Mouse (Mus musculus) forebrain, embryonic 11.5 days (tissue): ENCODE data around the gene Haghl. TPM values are rescaled to one million over a fixed set of nuclear protein-coding genes. Genes with fewer than 3 reads are reported as not detected.

ENCODE experiments used
- ATAC-seq: fragments of 200-750 bp; cut with Nextera tagmentation; replicated peaks from 2 replicates; pipeline ENCODE4 v1.8.0; 2017; ENCODE audit warnings: moderate TSS enrichment; ENCODE audit not compliant: low FRiP score
- DNase-seq: peaks from one replicate; pipeline ENCODE4 v3.0.0-alpha.2; 2017; ENCODE audit warnings: low spot score
- H3K27ac ChIP-seq: fragments of 300-500 bp; sonication (generic); 2 replicates; pipeline ENCODE4 v1.5.1; 2014; ENCODE audit warnings: low read depth, low read length
- H3K27me3 ChIP-seq: fragments of 300-500 bp; sonication (generic); 2 replicates; pipeline ENCODE4 v1.6.1; 2014; ENCODE audit warnings: mild to moderate bottlenecking, low read length, mixed read lengths; ENCODE audit not compliant: control insufficient read depth, insufficient read depth
- H3K36me3 ChIP-seq: fragments of 300-500 bp; sonication (generic); 2 replicates; pipeline ENCODE4 v1.6.1; 2014; ENCODE audit warnings: mild to moderate bottlenecking, low read length, moderate library complexity, mixed read lengths; ENCODE audit not compliant: control insufficient read depth, insufficient read depth
- H3K4me1 ChIP-seq: fragments of 300-500 bp; sonication (generic); replicated peaks from 2 replicates; pipeline ENCODE4 v1.6.1; 2014; ENCODE audit warnings: low read length, mixed read lengths; ENCODE audit not compliant: control insufficient read depth, insufficient read depth
- H3K4me2 ChIP-seq: fragments of 300-500 bp; sonication (generic); 2 replicates; pipeline ENCODE4 v1.6.1; 2014; ENCODE audit warnings: low read depth, mild to moderate bottlenecking, low read length, moderate library complexity, mixed read lengths; ENCODE audit not compliant: severe bottlenecking
- H3K4me3 ChIP-seq: fragments of 300-500 bp; sonication (generic); 2 replicates; pipeline ENCODE4 v1.5.1; 2014; ENCODE audit warnings: low read depth, low read length
- H3K9ac ChIP-seq: fragments of 300-500 bp; sonication (generic); 2 replicates; pipeline ENCODE4 v1.6.1; 2014; ENCODE audit warnings: low read length
- H3K9me3 ChIP-seq: fragments of 300-500 bp; sonication (generic); 2 replicates; pipeline ENCODE4 v1.6.1; 2016; ENCODE audit warnings: low read length, mixed read lengths; ENCODE audit not compliant: control insufficient read depth
- WGBS: fragments of 180-500 bp; shearing (Covaris S2); extraction: QIAGEN DNeasy Blood & Tissue Kit; methylation state at CpG from one replicate; pipeline ENCODE4 v1.1.7; 2014; 5-methylcytosine and 5-hydroxymethylcytosine counted together
- polyA plus RNA-seq: library from polyadenylated mRNA; unstranded; fragments of >200 nt; fragmentation: Nextera tagmentation; extraction: Ambion mirVana; gene quantifications from 2 replicates; pipeline ENCODE4 v1.2.1, GENCODE M21; 2014

Haghl gene
- polyA plus RNA-seq, 1 experiment from 2014 or later = 76.1 TPM

DNA sequence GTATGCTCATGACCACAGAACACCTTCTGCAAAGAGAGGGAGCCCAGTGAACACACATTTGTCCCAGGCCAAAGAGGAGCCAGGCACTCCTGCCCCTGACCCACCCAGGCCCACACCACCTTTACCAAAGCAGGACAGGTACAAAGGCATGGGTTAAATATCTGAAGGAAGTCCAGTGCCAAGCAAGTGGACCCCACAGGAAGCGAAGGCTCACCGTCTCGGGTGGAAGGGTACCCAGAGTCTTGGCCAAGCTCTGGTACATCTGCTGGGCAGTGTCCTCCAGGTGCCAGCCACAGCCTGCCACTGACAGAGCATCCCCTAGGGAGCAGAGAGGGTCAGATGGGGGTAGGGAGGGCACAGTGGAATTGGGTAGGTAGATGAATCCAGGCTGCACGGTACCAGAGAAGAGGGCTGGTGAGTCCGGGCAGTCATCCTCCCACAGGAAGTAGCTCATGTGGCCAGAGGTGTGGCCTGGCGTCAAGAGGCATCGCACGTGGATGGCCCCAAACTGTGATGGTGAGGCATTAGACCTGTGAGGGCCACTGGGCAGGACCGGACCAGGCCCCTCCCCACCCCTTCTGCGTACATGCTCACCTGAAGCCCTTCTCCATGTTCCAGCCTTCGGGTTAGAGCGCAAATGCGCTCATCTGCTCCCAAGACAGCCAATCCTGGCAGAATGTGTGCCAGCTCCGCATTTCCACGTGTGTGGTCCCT is 1.5 kb downstream of the Haghl start:
- no peak for ATAC-seq
- Histone ChIP-seq H3K4me2 (peak overlapping the region; percentile 71), H3K4me1 (peaks cover 10% of the 10 kb centered on the region), H3K9me3 (no peaks in the 10 kb centered on the region), H3K4me3 (peak overlapping the region; percentile 69), H3K36me3 (no peaks in the 10 kb centered on the region; the same call in none of the 2 replicates), H3K27me3 (no peaks in the 10 kb centered on the region), H3K27ac (no peak overlapping the region), H3K9ac (peak overlapping the region; percentile 80)
- WGBS = 87% methylated on average over 15 of the region's 15 CpGs
- DNase-seq = no peak

DNA sequence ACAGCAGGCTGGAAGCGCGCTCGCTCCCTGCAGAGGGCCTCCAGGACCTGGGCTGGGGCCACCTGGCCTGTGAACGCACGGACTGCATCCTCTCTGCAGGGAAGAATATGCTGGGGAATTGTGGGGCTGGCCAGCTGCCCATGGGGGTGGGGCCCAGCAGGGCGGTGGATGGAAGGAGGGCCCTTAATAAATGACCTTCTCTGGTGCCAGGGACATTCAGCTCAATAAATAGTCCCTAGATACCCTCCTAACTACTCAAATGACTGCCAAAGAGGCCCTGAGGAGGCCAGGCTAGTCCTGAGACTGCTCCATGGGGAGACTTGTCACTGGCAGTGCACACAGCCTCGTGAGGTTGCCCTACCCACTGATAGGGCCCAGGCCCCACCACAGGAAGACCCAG is 2.4 kb downstream of the Haghl start:
- no peak overlapping the region; the same call in 1 of the 2 replicates for H3K4me3 ChIP-seq
- DNase-seq (no peak), ATAC-seq (no peak)
- peak overlapping the region; percentile 23; the same call in 1 of the 2 replicates for H3K9ac ChIP-seq
- 83% methylated on average over 7 of the region's 7 CpGs for WGBS
- H3K4me2 ChIP-seq = no peak overlapping the region
- no peaks in the 10 kb centered on the region; the same call in none of the 2 replicates for H3K36me3 ChIP-seq
- H3K4me1 ChIP-seq = peaks cover 10% of the 10 kb centered on the region
- no peaks in the 10 kb centered on the region for H3K9me3 ChIP-seq
- no peaks in the 10 kb centered on the region for H3K27me3 ChIP-seq
- H3K27ac ChIP-seq = no peak overlapping the region

DNA sequence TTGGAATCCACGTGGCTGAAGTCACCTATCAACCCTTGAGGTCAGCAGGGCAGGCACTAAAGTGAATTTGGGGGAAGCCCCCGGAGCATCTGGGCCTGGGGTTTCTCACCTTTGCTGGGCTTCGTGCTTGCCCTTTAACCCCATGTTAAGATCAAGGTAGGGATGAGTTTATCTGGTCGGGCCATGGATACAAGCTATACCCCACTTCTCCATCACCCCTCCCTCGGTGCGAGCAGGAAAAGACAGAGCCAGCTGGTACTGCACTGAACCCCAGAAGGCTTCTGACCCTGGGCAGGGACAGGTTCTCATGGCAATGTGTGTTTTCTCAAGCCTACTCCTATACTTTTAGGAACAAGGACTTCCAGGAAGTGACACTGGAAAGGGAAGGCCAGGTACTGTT is 4.1 kb downstream of the Haghl start:
- ATAC-seq = no peak
- DNase-seq = no peak
- 80% methylated on average over 6 of the region's 6 CpGs for WGBS
- no peaks in the 10 kb centered on the region for H3K36me3 ChIP-seq
- no peaks in the 10 kb centered on the region for H3K9me3 ChIP-seq
- H3K9ac ChIP-seq = no peak overlapping the region
- no peak overlapping the region for H3K27ac ChIP-seq
- no peak overlapping the region for H3K4me3 ChIP-seq
- no peak overlapping the region for H3K4me2 ChIP-seq
- peaks cover 10% of the 10 kb centered on the region for H3K4me1 ChIP-seq
- no peaks in the 10 kb centered on the region for H3K27me3 ChIP-seq

DNA sequence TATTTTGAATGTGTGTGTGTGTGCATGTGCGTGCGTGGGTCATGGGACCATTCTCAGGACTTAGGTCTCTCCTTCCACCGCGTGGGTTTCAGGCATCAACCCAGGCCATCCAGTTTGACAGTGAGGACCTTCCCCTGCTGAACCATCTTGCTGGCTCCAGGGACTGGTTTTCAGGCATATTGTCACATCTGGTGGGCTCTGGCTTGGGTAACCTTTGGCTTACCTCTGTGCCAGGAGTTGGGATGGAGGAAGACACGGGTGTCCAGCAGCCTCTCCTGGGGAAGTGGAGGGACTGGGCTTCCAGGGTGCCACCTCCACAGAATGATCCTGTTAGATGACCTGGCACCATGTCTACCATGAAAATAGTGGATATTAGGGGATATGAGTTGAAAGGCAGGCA is 7.5 kb downstream of the Haghl start:
- Histone ChIP-seq H3K4me2 (no peak overlapping the region), H3K36me3 (no peaks in the 10 kb centered on the region), H3K27ac (no peak overlapping the region), H3K4me1 (peaks cover 7% of the 10 kb centered on the region; the same call in 1 of the 2 replicates), H3K4me3 (no peak overlapping the region), H3K9ac (no peak overlapping the region), H3K27me3 (no peaks in the 10 kb centered on the region), H3K9me3 (no peaks in the 10 kb centered on the region)
- WGBS = 96% methylated on average over 5 of the region's 5 CpGs
- ATAC-seq (no peak), DNase-seq (no peak)

DNA sequence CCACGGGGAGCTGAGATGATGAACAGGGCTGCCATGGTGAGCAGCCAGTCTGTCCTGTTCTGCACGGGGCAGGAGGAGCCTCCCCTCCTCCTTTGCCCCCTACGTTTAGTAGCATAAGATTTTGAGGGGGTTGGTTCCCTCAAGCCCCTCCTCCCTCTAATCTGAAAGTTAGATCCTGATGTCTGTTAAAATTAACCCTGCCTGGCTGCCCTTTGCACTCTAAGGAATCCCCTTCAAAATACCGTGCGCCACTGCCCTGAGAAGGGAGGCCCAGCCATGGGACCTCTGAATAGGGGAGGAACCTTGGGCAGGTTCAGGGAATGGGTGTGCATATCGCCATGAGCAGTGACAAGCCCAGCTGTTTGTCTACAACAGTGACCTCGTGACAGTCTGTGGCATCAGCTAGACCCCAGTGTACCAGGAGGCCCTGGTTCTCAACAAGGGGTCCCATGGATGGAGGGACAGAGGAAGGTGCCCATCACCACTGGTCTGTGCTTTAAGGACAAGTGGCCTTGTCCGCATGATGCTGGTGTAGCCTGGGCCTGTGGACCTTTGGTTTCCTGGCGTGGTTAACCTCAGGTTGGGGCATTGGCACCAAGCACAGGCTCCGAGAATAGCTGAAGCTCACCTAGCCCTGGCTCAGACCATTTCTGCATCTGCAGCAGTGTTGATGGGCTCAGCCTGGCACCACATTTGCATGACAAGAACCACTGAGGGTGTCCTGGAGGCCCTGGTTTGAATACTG is 10.0 kb downstream of the Haghl start:
- H3K4me2 ChIP-seq = no peak overlapping the region
- ATAC-seq (no peak), DNase-seq (no peak)
- H3K9me3 ChIP-seq = no peaks in the 10 kb centered on the region
- H3K36me3 ChIP-seq = no peaks in the 10 kb centered on the region
- no peaks in the 10 kb centered on the region for H3K27me3 ChIP-seq
- H3K9ac ChIP-seq = no peak overlapping the region
- no peak overlapping the region for H3K27ac ChIP-seq
- H3K4me1 ChIP-seq = peaks cover 7% of the 10 kb centered on the region; the same call in 1 of the 2 replicates
- H3K4me3 ChIP-seq = no peak overlapping the region
- WGBS = 82% methylated on average over 10 of the region's 10 CpGs

DNA sequence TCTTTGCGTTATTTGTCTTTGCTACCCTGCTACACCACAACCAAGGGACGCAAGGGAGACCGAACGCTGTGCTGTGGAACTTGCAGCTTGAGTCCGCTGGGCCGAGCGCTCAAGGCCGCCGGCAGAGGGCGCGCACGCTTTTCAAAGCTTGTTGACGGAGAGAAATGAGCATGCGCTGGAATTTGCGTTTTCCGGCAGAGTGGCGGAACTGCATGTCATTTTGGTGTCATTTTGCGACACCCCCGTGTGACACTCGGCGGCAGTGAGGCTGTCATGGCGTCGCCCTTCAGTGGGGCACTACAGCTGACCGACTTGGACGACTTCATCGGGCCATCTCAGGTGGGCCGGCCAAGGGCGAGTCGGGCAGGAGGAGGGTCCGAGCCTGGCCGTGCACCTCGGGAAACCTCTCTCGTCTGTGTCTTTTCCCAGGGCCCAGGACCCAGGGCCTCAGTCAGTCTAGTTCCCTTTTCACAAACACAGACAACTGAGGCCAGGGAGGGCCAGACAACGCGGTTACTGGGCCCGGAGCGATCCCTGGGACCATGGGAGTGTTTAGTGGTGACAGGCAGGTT is 11.8 kb downstream of the Haghl start, which contains the start of gene Narfl:
TSS of gene Narfl (plus strand) at position 228 of the 572 bp plus-strand sequence.
- peak; percentile 79 for ATAC-seq

DNA sequence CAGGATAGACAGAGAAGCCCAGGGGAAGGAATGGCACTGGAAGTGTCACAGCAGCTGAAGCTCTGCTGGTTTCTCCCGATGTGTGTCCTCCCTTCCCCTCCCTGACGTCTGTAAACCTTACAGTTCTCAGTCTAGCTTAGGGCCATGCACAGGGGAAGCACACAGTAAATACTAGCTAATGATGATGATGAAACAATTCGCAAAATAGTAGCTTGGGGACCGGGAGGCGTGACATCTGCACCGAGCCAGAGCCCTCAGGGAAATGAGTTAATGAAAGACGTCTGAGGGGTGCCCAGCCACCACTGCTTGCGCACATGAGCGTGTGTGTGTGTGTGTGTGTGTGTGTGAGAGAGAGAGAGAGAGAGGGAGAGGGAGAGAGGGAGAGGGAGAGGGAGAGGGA is 16.1 kb downstream of the Haghl start:
- Histone ChIP-seq H3K27me3 (peaks cover 4% of the 10 kb centered on the region; the same call in 1 of the 2 replicates), H3K4me3 (no peak overlapping the region), H3K27ac (no peak overlapping the region), H3K9ac (no peak overlapping the region), H3K9me3 (no peaks in the 10 kb centered on the region), H3K4me2 (no peak overlapping the region), H3K4me1 (peaks cover 5% of the 10 kb centered on the region; the same call in 1 of the 2 replicates), H3K36me3 (no peaks in the 10 kb centered on the region)
- ATAC-seq (no peak), DNase-seq (no peak)
- WGBS = 55% methylated on average over 9 of the region's 9 CpGs

More for the DNA sequence above, 11.8 kb downstream of the Haghl start, which contains the start of gene Narfl:
- Histone ChIP-seq H3K36me3 (no peaks in the 10 kb centered on the region), H3K4me2 (peak within 1 kb of the TSS; percentile 89), H3K9me3 (no peaks in the 10 kb centered on the region), H3K27me3 (no peaks in the 10 kb centered on the region), H3K4me3 (peak within 1 kb of the TSS; percentile 66), H3K9ac (peak within 1 kb of the TSS; percentile 81), H3K27ac (no peak within 1 kb of the TSS), H3K4me1 (peaks cover 7% of the 10 kb centered on the region; the same call in 1 of the 2 replicates)
- peak; percentile 100 for DNase-seq
- under 1% methylated on average over 37 of the region's 37 CpGs for WGBS

DNA sequence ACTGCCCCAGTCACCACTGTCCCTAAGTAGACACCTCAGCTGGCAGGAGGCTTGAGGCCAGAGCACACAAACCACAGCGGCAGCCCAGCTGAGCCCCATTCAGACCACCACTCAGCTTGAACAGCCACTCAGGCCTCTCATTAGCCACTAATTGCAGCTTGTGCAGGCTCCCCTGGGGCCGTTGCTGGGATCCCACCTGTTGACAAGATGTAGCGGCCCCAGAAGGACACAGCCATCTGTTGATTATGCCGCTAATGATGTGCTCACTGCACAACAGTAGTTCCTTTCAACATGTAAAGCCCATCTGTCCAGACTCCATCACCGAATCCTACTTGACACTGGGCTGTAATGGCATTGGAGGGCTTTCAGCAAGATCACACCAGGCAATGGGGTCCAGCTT is 19.6 kb downstream of the Haghl start:
- Histone ChIP-seq H3K9me3 (no peaks in the 10 kb centered on the region), H3K9ac (no peak overlapping the region), H3K4me3 (no peak overlapping the region), H3K4me2 (no peak overlapping the region), H3K36me3 (no peaks in the 10 kb centered on the region), H3K27ac (no peak overlapping the region), H3K4me1 (0 out of 2 replicates have a peak, but pooled peaks cover 2% of the 10 kb centered on the region), H3K27me3 (peaks cover 4% of the 10 kb centered on the region; the same call in 1 of the 2 replicates)
- peak; percentile 83 for ATAC-seq
- peak; percentile 85 for DNase-seq
- 22% methylated on average over 5 of the region's 5 CpGs for WGBS
